Mouse (Mus musculus) c-Kit-positive CD71-positive TER-119-negative erythroid progenitor cells, embryonic 14.5 days (primary cell): ENCODE results near the gene Dda1.
"Not testable (repeated sequence)": the region's sequence is repeated elsewhere in the genome, so short reads cannot be mapped to it uniquely, and the experiment has no call there.

Source experiments
- DNase-seq: peaks from one replicate; pipeline ENCODE4 v3.0.0-alpha.2; 2013; ENCODE audit warnings: low read depth

Gene Dda1

DNA sequence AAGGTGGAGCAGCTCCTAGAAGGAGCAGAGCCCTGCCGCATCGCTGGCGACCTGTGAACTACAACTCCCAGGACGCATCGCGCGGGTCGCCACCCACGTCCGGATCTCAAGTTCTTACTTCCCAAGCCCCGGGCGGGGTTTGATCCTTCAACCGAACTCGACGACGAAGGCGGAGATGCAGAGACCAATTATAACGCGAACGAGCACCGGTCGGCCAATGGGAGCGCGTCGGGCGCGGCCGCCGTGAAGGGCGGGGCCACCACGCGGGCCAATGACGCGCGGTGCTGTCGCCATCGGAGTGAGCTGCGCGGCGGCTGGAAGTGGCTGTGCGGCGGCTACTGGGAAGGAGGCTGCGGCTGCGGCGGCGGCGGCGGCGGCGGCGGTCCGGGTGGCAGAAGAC lies at the start of gene Dda1:
Dda1 (plus strand) TSS at position 284 of the 400 bp plus-strand sequence.
- DNase-seq, result peak; percentile 98

DNA sequence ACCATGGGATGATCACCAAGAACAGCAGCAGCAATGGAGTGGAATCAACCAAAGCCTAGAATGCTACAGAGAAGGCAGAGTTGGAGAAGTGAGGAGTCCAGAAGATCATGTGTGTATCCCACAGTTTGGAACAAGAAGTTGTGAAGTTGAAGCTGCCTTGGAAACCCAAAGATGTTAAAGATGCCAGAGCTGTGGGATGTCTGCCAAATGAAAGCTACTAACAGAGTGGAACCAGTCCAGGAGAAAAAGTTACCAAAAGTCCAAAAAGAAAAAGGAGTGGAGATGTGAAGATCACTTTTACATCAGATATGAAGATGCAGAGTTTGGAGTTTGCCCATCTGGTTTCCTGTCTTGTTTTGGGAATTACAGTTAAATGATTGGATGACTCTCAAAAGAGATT lies 46.9 kb upstream of the Dda1 start:
- DNase-seq, result no peak

DNA sequence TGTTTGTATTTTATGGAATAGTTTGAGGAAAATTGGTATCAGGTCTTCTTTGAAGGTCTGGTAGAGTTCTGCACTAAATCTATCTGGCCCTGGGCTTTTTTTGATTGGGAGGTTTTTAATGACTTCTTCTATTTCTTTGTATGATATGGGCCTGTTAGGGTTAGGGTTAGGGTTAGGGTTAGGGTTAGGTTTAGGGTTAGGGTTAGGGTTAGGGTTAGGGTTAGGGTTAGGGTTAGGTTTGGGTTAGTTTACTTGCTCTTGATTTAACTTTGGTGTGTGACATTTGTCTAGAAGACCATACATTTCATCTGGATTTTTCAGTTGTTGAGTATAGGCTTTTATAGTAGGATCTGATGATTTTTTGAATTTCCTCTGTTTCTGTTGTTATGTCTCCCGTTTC lies 36.1 kb upstream of the Dda1 start:
- DNase-seq, result not testable (repeated sequence)

DNA sequence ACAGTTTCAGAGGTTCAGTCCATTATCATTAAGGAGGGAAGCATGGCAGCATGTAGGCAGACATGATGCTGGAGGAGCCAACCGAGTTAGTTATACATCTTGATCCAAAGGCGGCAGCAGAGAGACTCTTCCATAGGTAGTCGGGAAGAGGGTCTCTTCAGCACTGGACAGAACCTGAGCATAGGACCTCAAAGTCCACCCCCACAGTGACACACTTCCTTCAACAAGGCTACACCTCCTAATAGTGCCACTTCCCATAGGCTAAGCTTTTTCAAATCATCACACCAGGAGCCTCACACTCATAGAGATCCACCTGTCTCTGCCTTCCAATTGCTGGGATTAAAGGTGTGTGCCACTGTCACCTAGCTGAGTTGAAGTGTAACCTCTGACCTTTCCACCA lies 32.0 kb upstream of the Dda1 start:
- no peak for DNase-seq

DNA sequence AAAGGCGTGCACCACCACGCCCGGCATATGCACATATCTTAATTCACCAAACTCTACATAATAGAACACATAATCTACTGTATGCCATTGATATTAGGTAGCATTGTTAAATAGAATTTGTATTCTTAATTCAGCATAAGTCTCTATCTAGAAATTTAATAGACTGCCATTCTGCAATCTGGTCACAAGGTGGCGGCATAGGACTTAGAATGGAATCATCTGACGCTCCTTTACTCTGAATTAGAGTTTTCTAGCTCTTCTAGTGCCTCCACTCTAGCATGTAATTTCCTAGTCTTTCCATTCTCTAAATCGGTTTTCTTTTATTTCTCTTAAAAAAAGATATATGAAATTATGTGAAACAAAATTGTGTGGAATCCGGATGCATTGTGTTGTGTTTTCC lies 27.6 kb upstream of the Dda1 start:
- peak; percentile 57 for DNase-seq

DNA sequence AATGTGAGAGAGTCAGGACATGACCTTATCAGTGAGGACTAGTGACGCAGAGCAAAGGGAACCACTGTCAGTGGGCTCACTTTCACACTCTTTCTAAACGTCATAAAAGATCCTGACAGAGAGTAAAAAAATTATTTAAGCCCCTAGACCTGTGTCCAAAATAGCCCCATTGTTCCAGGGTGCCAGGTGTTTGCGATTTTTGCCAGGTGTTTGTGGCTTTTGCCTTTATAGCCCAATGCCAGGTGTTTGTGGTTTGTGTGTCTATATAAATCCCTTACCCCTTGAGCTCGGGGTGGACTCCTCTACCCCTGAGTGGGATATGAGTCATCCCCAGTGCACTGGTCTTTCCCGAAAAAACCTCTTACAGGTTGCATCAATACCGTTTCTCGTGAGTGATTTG lies 23.9 kb upstream of the Dda1 start:
- no peak for DNase-seq

DNA sequence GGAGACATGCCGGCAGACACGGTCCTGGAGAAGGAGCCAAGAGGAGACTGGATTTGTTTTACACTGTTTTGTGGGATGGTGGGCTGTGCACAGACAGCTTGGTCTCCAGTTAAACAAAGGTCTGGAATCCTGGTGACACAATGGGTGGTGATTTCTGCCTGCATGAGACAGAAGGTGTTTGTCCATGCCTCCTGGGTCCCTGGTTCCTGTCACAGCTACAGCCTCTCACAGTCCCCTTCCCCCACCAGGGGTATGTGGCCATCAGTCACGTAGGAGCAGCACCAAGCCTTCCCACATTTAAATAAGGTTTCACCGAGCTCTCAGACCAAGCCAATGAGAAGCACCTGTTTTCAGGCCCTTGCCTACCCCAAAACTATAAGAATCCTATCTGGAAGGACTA lies 17.7 kb upstream of the Dda1 start:
- DNase-seq, result no peak

DNA sequence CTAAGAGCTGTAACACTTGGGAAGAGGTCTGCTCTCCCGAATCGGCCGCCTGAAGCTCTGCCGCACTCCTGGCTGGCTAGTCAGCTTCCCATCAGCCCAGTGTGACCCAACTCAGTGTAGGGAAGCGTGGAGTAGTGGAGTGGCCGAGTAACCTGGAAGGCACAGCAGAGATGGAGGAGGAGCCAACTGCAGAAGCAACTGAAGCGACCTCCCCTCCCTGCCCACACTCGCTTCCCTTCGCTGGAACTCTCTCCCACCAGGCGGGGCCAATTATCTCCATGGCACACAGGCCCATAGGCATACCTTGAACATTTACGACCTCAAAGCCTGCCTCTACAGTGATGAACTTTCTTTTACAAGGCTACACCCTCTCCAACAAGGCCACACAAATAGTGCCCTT lies 17.2 kb upstream of the Dda1 start:
- no peak for DNase-seq

DNA sequence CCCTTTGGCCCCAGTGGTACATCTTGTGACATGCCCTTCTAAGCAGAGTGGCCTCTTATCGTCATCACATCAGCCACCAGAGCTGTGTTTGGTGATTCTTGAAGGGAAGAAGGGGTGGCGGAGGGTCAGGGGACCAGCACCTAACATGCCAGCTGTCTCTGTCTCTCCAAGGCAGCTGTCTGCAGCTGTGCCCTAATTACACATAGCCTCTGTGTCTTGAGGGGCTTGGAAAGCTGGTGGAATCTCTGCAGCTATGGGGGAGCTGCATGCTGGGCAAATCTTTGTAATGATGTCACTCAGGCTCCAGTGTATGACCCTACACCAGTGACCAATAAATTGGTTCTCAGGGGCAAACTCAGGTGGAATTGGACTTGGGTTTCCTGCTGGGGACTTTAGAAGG lies 16.3 kb upstream of the Dda1 start:
- no peak for DNase-seq

DNA sequence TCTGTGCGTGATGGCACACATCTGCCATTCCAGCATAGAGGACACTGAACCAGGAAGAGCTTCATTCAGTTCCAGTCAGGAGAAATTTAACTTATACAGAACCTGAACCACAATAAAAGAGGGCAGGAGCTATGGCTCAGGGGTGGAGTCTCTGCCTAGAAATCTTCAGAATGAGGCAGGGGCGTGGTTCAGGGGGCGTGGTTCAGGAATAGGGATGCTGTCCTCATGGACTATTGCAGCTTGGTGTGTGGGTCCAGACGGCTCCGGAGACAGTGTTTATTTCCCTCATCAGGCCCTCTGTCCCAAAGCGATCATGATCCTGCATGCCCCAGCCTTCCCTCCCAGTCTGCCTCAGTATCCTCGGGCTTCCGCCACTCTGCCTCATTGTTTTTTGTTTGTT lies 14.3 kb upstream of the Dda1 start:
- DNase-seq, result no peak

DNA sequence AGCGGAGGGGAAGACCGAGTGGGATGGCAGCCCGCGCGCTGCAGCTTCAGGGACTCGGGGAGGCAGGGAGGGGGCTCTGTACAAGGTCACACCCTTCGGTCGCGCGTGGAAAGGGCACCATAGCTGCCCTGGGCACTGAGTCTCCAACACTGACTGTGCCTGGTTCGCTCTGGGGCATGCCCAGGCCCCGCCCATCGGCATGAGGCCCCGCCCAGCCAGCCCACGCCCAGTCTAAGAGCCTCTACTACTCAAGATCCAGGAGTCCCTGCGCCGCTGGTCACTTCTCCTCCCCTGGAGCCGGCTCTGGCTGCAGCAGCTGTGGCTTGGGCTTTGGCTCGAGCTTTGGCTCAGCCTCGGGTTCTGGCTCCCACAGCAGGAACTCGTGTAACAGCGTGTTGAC lies 12.1 kb upstream of the Dda1 start:
- DNase-seq, result no peak

DNA sequence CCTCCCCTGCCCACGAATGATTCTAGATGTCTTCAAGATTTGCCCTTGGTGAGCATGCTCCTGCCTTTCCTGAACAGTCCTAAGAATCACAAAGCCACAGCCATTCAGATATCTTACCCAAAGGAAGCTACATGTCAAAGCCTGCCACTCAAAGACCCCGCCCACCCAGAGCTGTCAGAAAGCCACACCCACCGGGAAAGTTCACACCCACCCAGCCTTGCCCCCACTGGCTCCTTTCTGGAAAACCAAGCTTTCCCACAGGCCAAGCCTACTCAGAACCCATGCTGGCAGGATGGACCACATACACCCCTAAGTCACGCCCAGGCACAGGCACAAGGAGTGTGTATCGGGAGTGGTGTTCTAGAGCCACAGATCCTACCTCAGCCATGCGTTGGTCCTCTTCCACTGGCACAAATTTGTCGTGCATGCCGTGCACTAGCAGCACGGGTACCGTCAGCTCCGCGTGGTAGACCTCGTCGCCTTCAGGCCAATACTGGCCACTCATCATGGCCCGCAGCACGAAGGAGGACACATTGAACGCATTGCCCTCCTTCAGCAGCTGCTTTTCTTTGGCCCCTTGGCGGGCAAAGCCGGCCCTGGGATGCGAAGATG lies 11.2 kb upstream of the Dda1 start:
- no peak for DNase-seq

DNA sequence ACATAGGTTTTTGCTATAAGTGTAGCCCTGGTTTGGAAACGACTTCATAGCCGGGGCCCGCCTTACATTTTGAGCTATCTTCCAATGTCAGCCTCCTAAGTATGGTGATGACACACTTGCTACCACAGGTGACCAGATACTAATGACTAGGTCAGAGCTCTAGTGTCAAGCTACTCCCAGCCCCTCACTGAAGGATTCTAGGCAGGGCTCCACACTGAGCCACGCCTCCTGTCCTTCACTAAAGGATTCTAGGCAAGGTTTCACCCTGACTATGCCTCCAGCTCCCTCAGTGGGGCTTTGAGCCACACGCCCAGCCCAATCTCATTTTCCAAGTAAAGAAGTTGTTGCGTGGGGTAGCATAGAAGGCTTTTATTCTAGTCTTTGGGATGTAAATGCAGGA lies 8.3 kb upstream of the Dda1 start:
- DNase-seq, result no peak

DNA sequence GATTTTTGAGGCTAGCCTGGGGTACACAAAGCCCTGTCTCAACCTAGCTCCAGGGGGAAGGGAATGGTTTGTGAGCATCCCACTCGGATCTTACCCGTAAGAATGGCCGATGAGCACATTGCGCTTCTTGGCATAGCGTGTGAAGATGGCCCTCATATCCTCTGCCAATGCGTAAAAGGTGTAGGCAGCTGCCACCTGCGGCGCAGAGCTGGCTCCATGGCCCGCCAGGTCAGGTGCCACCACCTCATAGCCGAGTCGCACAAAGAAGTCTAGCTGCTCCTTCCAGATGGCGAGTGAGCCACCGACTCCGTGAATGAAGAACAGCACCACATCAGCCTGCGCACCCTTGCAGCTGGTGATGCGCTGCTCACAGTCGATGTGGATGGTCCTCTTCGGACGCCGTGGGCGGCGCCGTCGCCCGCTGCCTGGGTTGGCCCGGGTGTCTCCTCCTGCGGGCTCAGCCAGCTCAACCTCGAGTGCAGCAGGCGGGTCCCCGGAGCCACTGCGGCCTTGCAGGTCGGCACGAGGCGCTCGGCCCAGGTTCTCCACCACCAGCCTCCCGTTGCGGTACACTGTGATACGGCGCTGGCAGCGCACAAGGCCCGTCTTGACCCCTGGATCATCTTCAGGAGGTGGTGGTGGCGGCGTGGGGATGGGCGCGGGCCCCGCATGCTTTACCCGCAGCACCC lies 7.7 kb upstream of the Dda1 start:
- no peak for DNase-seq

DNA sequence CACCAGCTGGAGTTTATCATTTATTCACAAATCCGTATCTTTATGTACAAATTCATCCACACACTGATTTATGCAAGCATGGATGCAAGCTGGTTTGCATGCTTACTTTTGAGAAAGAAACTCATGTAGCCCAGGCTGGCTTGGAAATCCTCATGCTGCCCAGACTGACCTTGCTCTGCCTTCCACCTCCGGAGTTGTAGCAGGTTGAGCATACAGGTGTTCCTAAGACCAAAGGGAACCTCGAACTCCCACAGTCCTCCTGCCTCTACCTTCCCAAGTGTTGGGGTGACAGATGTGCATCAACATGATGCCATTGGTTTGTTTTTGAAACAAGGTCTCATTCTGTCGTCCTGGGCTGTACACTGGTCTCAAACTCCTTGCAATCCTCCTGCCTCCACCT lies 6.8 kb upstream of the Dda1 start:
- no peak for DNase-seq

DNA sequence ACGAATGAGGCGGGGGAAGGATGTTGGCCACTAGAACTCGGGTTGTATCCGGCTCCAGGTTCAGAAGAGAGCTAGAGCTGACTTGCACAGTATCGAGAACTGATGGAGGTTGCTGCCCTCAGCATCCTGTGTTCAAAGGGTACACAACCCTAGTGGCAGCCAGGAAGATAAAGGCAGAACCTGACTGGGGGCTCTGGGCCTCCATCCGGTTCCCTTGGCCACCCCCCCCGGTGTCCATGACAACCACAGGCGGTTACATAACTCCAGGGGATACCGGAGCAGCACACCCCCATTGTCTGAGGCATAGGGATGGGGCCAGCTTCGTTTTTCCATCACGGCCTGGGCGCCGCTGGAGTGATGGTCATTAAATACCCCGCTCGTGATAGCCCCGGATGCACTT lies 6.2 kb upstream of the Dda1 start:
- DNase-seq, result no peak

DNA sequence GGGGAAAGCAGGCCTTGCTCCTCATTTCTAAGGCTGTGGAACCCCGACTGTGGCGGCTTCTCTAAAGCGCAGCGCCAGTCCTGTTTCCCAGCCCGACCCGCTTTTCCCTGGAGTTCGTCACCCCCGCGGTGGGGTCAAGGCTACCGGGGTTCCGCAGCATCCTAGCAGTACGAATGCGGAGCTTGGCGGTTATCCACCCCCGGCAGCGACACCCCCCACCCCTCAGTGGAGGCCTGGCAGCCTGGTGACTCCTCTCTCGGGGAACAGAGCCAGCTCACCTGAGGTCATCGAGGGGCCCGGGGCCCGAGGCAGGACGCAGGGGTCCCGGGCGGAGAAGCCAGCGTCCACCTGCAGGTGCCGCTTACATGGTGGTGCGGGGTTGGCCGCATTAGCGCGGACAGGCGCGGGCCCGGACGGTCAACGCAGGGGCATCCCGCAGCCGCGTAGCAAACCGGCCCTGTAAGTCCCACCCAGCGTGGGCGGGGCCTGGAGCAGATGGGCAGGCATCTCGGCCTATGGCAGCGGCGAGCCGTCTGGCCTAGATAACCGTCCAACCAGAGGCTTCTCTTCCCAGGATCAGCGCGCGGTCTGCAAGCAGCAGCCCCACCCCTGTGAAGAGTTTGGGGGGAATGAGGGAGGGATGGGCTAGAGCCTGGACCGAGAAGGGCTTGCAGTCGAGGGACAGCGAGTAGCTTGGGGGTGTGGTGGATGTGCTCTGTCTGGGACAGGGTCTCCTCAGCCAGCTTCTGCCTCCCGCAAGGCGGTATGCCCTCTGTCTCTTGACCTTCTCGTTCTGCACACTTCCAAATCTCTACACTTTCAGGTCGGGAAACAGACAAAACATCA lies 5.6 kb upstream of the Dda1 start, which contains the start of gene Abhd8:
Abhd8 (minus strand) TSS at position 468 of the 846 bp plus-strand sequence.
- DNase-seq, result peak; percentile 92

DNA sequence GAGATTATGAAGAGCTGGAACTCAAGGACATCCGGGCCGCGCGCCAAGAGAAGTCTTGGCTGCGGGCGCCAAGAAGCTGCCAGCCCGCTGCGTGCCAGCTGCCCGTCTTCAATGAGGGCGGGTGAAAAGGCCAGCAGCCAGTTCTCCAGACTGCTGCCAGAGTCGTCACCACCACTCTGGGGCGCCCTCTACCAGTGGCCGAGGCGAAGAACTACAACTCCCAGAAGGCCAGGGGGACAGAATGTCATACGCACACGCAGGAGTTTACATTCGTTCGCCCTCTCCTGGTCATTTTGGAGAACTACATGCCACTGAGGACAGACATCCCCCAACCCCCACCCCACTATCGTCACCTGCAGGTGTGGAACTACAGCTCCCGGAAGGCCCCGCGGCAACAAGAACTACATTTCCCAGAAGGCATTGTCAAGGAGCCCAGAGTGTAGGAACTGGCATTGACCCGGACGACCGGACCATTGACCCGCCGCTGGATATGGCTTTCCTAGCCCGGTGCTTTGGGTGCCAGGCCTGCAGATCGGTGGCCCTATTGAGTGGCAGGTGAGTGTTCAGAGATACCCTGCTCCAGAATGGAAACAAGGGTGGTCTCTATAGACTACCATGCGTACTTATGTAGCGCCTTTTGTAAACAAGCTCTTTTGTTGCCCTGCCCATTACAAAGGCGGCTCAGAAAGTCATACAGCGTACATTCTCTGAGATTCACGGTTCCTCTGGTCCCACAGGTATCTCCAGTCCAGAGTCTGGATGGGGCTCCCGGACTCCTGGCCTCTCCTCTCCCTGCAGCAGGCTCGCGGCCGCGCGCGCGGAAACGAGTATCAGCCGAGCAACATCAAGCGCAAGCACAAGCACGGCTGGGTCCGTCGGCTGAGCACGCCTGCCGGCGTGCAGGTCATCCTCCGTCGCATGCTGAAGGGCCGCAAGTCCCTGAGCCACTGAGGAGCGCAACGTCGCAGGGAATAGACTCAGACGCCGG lies 4.2 kb upstream of the Dda1 start, which contains the start of gene Mrpl34:
Mrpl34 (plus strand) TSS at position 447 of the 988 bp plus-strand sequence.
- DNase-seq, result peak; percentile 100

DNA sequence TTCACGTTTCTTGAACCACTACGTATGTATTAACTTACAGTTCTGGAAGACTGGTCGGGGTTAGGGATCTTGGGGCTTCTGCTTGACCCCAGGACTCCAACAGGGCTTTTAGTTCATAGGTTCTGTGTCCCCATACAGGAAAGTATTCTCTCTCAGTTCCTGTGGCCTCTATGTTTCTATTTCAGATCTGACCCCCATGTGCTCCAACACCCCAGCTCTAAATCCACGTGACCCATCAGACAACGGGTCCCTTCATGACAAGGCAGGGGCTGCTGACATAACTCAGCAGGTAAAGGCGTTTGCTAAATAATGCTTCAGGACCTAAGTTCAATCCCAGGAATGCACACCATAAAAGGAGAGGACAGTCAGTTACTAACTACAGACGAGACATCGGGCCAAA lies 3.3 kb upstream of the Dda1 start:
- DNase-seq, result no peak

DNA sequence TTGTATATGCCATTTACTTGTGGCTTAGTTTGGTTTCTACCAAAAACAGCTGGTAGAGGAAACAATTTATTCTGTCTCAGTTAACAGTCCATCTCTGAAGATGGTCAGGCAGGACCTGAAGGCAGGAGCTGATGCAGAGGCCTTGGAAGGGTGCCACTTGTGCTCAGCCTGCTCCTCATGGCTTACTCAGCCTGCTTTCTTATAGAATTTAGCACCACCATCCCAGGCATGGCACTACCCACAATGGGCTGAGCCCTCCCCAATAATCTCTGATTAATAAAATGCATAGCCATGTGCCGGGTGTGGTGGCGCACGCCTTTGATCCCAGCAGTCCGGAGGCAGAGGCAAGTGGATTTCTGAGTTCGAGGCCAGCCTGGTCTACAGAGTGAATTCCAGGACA lies 2.8 kb upstream of the Dda1 start:
- no peak for DNase-seq

DNA sequence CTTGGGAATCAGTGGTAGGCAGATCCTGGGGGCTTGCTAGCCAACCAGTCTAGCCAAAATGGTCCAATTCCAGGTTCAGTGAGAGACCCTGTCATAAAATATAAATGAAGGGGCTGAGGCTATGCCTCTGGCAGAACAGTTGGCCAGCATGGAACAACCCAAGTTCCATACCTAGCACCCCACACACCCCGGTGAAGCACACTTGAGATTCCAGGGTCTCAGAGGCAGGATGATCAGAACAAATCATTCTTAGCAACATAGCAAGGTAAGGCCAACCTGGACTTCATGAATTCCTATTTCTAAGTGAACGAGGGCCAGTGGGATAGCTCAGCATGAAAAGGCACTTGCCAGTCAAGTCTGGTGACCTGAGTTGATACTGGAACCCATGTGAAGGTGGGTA lies 1.8 kb upstream of the Dda1 start:
- DNase-seq, result no peak

DNA sequence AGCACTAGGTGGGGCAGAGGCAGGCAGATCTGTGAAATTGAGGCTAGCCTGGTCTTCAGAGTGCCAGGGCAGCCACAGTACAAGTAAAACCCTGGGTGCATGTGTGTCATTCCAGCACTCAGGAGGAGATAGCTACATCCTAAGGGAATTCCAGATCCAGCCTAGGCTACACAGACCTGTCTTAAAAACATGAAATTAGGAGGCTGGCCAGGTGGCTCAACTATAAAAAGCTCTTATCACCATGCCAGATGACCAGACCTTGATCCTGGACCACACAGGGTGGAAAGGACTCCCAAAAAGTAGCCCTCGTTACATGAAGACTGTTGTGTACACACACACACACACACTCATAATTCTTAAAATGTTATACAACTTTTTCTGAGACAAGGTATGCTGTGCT lies 998 bp upstream of the Dda1 start:
- DNase-seq, result no peak
